Mouse (Mus musculus) leukemia stem cell, adult 10-12 weeks (primary cell): ENCODE data around the gene Cers4. TPM values are rescaled to one million over a fixed set of nuclear protein-coding genes. Genes with fewer than 3 reads are reported as not detected.

ENCODE experiments used
- polyA plus RNA-seq: library from polyadenylated mRNA; stranded (reverse); fragments of >175 nt; gene quantifications from 2 replicates; pipeline ENCODE4 v1.2.3, GENCODE M21; 2012; ENCODE audit warnings: low replicate concordance

The Cers4 gene
- 0.03 and 0.57 TPM in 2 replicates for polyA plus RNA-seq

GRCm38 (mm10) chr8:4492851-4493685 is at the start of gene Cers4:
TSS of gene Cers4 (plus strand) at chr8:4493026.

Other genes with a start within 250 kb of the Cers4 start
- gene Tgfbr3l, start 244.8 kb upstream of the Cers4 start, polyA plus RNA-seq: 29.8 and 37.7 TPM in 2 replicates
- gene Snapc2, start 239.9 kb upstream of the Cers4 start, polyA plus RNA-seq: 50.7 and 77.7 TPM in 2 replicates
- gene Ctxn1, start 233.8 kb upstream of the Cers4 start, polyA plus RNA-seq: 1.4 and 2.2 TPM in 2 replicates
- 47.7 and 54.9 TPM in 2 replicates for gene Timm44, start 217.1 kb upstream of the Cers4 start, polyA plus RNA-seq
- 1.2 and 2.2 TPM in 2 replicates for gene Ccl25, start 167.8 kb upstream of the Cers4 start, polyA plus RNA-seq
- gene Elavl1, start 167.6 kb upstream of the Cers4 start, polyA plus RNA-seq: 35.7 and 60.1 TPM in 2 replicates
- 0.89 TPM in 1 of 2 replicates, not detected in the other for gene Zfp958, start 120.1 kb downstream of the Cers4 start, polyA plus RNA-seq